Mouse (Mus musculus) left cerebral cortex, postnatal 14 days (tissue): ENCODE results near the gene Mbd4. TPM values are rescaled to one million over a fixed set of nuclear protein-coding genes. Genes with fewer than 3 reads are reported as not detected.
"Not testable (repeated sequence)": the region's sequence is repeated elsewhere in the genome, so short reads cannot be mapped to it uniquely, and the experiment has no call there.

Source experiments
- DNase-seq, 2 experiments: peaks; one replicate each; pipeline ENCODE4 v3.0.0; 2021 to 2022; ENCODE audit warnings: low spot score in 2 of 2, mixed read lengths in 1 of 2
- intact Hi-C: fragments of 180-260 bp; cut with DNase I; formaldehyde crosslinking; loops from one replicate; pipeline ENCODE4 v1.15.1; 2025
- long read RNA-seq, 2 experiments: library from polyadenylated mRNA; stranded (forward); transcript quantifications; one replicate each; pipeline ENCODE4 v2.0.0; 2021
- total RNA-seq, 2 experiments: library from RNA; stranded (reverse); gene quantifications; 2 replicates each; pipeline ENCODE4 v1.2.3; 2021

The Mbd4 gene
- 1 to 10 TPM; 7.4 to 8.1 TPM for total RNA-seq
- long read RNA-seq, experiment 1, transcript Mbd4-201 (8 exons, 3,614 nt), result major isoform, 7 of 14 reads
- long read RNA-seq, experiment 1, partial matches to known transcripts, result 3 of 14 reads
- long read RNA-seq, experiment 1, other reads (novel, unspliced or antisense), result 3 of 14 reads
- long read RNA-seq, experiment 2, transcript Mbd4-201 (8 exons, 3,614 nt), result major isoform, 6 of 16 reads
- long read RNA-seq, experiment 2, partial matches to known transcripts, result 3 of 16 reads
- long read RNA-seq, experiment 2, other reads (novel, unspliced or antisense), result 7 of 16 reads

- peak; percentile 98 to 99 for DNase-seq
- intact Hi-C loops, result loop anchor here (5.0 kb wide), 1 partner anchor 139 kb away; no protein-coding TSS in a partner anchor
These were observed at the start of gene Mbd4, which contains the start of gene Ift122 for GRCm38 (mm10) chr6:115853091-115853813. Gene Mbd4 (minus strand): TSS chr6:115853371. Gene Ift122 (plus strand): TSS chr6:115853470.

- intact Hi-C loops, result loop anchor here (5.0 kb wide), 2 partner anchors 95 to 225 kb away; partner anchors contain the start of gene Plxnd1
- no peak for DNase-seq
These were observed 49.4 kb upstream of the Mbd4 start for GRCm38 (mm10) chr6:115902545-115902944.

GRCm38 (mm10) chr6:115901489-115901931 lies 48.3 kb upstream of the Mbd4 start:
- intact Hi-C loops, result loop anchor here (5.0 kb wide), 2 partner anchors 96 to 226 kb away; partner anchors contain the start of gene Plxnd1
- no peak for DNase-seq

- intact Hi-C loops, result loop anchor here (5.0 kb wide), 2 partner anchors 96 to 226 kb away; partner anchors contain the start of gene Plxnd1
- peak; percentile 88 to 89 for DNase-seq
These were observed 47.9 kb upstream of the Mbd4 start for GRCm38 (mm10) chr6:115901062-115901461.

GRCm38 (mm10) chr6:115897926-115898520 lies 44.9 kb upstream of the Mbd4 start:
- intact Hi-C loops, result no loop called here
- DNase-seq, result no peak

- intact Hi-C loops, result no loop called here
- DNase-seq, result no peak
These were observed 43.9 kb upstream of the Mbd4 start for GRCm38 (mm10) chr6:115897117-115897516.

- intact Hi-C loops, result no loop called here
- no peak for DNase-seq
These were observed 43.2 kb upstream of the Mbd4 start for GRCm38 (mm10) chr6:115896346-115896745.

GRCm38 (mm10) chr6:115892363-115892762 lies 39.2 kb upstream of the Mbd4 start:
- no peak for DNase-seq
- intact Hi-C loops, result no loop called here

- DNase-seq, result peak; percentile 91 to 96
- intact Hi-C loops, result no loop called here
These were observed 38.4 kb upstream of the Mbd4 start for GRCm38 (mm10) chr6:115891497-115892061.

GRCm38 (mm10) chr6:115891061-115891460 lies 37.9 kb upstream of the Mbd4 start:
- DNase-seq, result peak; percentile 72 to 74
- intact Hi-C loops, result no loop called here

- no peak for DNase-seq
- intact Hi-C loops, result no loop called here
These were observed 37.4 kb upstream of the Mbd4 start for GRCm38 (mm10) chr6:115890601-115891000.

- intact Hi-C loops, result no loop called here
- DNase-seq, result no peak
These were observed 35.1 kb upstream of the Mbd4 start for GRCm38 (mm10) chr6:115888296-115888695.

GRCm38 (mm10) chr6:115886894-115887293 lies 33.7 kb upstream of the Mbd4 start:
- intact Hi-C loops, result no loop called here
- DNase-seq, result no peak

- intact Hi-C loops, result no loop called here
- no peak for DNase-seq
These were observed 30.8 kb upstream of the Mbd4 start for GRCm38 (mm10) chr6:115884018-115884417.

- intact Hi-C loops, result no loop called here
- no peak for DNase-seq
These were observed 27.6 kb upstream of the Mbd4 start for GRCm38 (mm10) chr6:115880751-115881150.

GRCm38 (mm10) chr6:115879736-115880135 lies 26.6 kb upstream of the Mbd4 start:
- intact Hi-C loops, result no loop called here
- DNase-seq, result no peak

GRCm38 (mm10) chr6:115878694-115879093 lies 25.5 kb upstream of the Mbd4 start:
- no peak for DNase-seq

GRCm38 (mm10) chr6:115877239-115877638 lies 24.1 kb upstream of the Mbd4 start:
- no peak for DNase-seq
- intact Hi-C loops, result no loop called here

More at GRCm38 (mm10) chr6:115878694-115879093, 25.5 kb upstream of the Mbd4 start:
- intact Hi-C loops, result no loop called here

GRCm38 (mm10) chr6:115871318-115871717 lies 18.1 kb upstream of the Mbd4 start:
- intact Hi-C loops, DNase-seq: not testable (repeated sequence)

GRCm38 (mm10) chr6:115867157-115867556 lies 14.0 kb upstream of the Mbd4 start:
- DNase-seq, intact Hi-C loops: not testable (repeated sequence)
